Mouse (Mus musculus) spleen, adult 12 weeks (tissue): Measurements from ENCODE around the gene Adora1.
A peak's percentile ranks its signal among the peaks of the same experiment; 100 is the strongest.
"Not testable (repeated sequence)": the region's sequence is repeated elsewhere in the genome, so short reads cannot be mapped to it uniquely, and the experiment has no call there.

ENCODE experiments used
- DNase-seq: peaks from one replicate; pipeline ENCODE4 v3.0.0; 2022; ENCODE audit warnings: low spot score

Adora1 gene

GRCm38 (mm10) chr1:134235391-134235921, at the start of gene Adora1:
TSS of gene Adora1 (minus strand) at chr1:134235431.
- no peak for DNase-seq

DNA sequence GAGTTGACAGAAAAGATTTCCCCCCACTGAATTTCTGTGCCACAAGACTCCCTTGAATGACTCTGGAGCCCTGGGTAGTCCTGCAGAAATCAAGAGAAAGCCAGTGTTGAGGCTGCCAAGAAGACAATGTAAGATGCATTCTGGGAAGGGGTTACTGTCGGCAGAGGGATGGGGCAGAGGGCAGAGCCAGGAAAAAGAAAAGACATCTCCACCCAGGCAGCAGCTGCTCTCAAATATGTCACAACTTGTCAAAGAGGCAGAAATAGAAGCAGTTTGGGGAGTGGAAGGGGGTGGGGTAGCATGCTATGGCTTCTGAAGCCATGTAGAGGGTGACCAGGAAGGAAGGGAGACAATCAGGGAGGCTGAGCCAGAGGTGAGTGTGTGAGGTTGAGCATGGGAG, 47.9 kb upstream of the Adora1 start:
- DNase-seq: no peak

- no peak for DNase-seq
These were observed 47.1 kb upstream of the Adora1 start for GRCm38 (mm10) chr1:134282342-134282741.

DNA sequence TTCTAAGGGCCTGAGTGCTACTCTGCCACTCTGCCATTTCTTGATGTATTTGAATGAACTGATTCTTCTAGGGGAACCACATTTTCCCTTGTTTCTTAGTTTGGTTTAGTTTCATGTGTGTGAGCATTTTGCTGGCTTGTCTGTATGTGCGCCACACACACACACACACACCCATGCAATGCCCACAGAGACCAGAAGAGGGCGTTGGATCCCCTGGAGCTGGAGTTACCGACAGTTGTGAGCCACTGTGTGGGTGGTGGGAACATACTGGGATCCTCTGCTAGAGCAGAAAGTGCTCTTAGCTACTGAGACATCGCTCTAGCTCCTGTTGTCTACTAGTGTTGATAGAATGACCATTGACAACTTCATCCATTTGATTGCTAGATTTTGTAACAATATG, 46.3 kb upstream of the Adora1 start:
- DNase-seq: no peak

DNA sequence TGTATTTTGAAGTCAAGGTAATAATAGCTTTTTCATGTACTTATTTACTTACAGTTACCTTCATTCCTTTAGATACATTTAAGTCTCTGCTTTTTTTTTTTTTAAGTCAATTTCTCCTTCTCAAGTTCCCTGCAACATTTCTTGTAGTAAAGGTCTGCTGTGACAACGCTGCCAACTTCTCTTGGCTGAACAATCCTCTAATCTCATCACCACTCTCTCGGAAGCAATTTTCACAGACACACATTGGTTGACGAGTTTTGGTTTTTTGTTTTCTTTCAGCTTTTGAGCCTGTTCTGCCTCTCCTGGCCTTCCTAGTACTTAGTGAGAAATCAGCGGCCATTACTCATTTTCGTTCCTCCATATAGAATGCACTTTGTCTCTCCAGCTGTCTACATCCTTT, 44.9 kb upstream of the Adora1 start:
- no peak for DNase-seq

DNA sequence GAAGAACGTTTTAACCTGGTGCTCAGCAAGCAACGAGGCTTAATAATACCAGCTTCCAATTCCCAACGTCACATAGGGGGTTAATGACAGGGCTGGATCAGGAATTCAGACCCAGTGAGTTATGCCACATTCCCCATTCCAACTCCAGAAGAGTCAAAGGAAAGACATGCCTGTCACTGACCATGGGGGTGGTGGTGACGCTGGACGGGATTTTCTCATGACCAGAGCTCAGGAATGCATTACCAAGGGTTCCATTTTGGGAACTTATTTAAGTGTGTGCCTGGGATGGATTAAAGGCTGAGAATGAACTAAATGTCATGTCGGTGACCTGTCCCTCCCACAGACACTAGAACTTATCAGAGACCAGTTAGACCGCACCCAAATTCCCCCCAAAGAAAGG, 41.6 kb upstream of the Adora1 start:
- no peak for DNase-seq

DNA sequence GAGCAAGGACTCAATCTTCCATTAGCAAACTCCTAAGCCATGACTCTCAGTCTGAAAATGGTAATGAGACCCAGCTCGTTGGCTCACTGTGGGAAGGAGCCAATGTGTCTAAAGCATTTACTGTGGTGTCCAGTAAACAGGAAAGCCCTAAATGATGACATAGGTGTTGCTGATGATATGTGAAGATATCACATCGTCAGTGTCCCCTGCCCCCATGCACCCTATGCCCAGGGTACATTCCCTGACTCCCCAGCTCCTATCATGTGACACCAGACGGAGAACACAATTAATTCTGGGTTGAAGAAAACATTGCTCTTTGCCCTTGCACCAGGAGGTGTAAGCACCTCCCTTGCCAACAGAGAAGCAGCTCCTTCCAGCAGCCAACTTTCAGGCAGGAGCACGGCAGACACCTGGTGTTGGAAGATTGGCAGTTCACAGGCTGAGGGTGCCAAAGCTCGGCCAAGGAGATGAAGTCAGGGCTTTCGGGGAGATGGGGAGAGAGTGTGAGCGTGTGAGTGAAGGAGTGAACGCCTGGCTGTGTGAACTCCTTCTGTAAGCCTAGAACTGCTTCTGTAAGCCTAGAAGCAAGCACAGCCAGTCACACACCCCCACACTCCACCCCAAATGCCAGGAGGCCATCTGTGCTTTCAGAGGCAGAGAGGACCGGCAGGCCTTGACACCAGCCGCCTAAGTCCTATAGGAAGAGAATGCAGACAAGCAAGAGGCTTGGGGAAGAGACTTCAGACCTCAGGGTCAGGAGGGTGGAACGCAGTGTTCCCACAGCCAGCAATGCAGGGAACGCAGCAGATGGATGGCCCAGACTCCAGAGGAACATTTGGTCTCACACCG, 40.6 kb upstream of the Adora1 start:
- no peak for DNase-seq

GRCm38 (mm10) chr1:134274483-134274920, 39.3 kb upstream of the Adora1 start:
- no peak for DNase-seq

DNA sequence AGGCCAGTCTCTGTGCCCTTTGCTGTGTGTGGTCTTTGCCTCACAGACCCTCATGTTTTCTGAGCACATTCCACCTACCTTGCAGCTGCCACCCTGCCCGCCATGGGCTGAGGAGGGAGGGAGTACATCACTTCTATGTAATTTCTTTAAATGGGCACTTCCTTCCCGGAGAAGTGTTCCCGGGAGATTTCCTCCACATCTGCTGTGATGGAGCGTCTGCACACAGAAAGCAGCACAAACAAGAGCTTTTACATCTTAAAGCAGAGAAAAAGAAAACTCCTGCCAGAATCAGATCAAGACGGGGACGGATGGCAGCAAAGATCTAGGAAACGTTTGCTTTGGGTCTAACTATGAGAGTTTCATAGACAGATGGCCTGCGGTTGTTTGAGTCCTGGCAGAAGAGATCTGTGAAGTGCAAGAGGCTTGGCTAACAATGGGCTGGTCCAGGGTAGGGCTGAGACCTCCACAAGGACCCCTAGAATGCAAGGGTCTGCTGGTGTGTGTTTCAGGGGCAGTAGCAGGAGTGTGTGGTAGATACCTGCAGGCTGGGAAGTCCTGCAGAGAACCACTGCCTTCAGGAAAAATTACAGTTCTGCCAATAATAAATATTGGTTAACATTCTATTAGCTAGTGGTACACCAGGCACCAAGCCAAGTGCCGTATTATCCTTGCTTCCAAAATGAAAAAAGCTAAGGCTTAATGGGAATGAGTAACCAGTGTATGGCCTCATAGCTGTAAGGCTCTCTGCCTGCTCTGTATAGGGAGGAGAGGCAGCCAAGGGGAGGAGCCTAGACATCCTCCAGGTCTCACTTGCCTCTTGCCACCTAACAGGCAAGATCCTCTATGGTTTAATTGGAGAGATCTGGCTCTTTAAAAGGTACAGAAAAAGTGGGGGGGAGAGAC, 38.5 kb upstream of the Adora1 start:
- DNase-seq: no peak

GRCm38 (mm10) chr1:134272754-134273250, 37.6 kb upstream of the Adora1 start:
- no peak for DNase-seq

DNA sequence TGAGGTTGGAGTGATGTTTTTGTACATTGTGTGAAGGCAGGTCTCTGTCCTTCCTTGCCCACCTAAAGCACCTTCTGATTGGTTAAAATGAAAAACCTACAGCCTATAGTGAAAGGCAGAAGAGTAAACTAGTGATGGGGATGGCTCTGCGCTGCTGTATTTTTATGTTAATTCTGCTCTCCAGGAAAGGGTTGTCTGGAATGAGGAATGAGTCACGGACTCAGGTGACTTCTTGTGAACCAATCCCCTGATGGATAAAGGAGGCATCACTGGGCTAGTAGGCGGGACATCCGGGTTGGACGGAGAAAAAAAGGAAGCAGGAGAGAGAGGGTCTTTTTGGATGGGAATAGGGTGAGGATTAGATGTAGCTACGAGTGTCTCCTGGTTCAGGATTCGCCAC, 34.8 kb upstream of the Adora1 start:
- DNase-seq: no peak

GRCm38 (mm10) chr1:134265797-134266196, 30.6 kb upstream of the Adora1 start:
- no peak for DNase-seq

DNA sequence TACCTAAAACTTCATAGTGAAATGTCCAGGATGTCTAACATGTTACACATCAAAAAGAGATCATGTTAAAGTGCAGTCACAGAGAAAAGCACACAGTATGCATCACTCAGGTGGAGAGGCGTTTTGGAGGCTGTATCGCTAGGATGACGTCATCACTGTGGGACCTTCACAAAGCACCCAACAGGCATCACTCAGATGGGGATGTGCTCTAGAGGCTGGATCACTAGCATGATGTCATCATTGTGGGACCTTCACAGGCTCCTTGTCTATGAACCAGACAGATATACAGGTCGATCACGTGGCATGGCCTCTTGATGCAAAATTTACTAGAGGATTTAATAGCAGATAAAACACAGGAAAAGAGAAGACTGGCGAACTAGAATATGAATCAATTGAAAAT, 29.1 kb upstream of the Adora1 start:
- DNase-seq: no peak

GRCm38 (mm10) chr1:134249681-134250080, 14.4 kb upstream of the Adora1 start:
- not testable (repeated sequence) for DNase-seq

GRCm38 (mm10) chr1:134246590-134246989, 11.4 kb upstream of the Adora1 start:
- no peak for DNase-seq

DNA sequence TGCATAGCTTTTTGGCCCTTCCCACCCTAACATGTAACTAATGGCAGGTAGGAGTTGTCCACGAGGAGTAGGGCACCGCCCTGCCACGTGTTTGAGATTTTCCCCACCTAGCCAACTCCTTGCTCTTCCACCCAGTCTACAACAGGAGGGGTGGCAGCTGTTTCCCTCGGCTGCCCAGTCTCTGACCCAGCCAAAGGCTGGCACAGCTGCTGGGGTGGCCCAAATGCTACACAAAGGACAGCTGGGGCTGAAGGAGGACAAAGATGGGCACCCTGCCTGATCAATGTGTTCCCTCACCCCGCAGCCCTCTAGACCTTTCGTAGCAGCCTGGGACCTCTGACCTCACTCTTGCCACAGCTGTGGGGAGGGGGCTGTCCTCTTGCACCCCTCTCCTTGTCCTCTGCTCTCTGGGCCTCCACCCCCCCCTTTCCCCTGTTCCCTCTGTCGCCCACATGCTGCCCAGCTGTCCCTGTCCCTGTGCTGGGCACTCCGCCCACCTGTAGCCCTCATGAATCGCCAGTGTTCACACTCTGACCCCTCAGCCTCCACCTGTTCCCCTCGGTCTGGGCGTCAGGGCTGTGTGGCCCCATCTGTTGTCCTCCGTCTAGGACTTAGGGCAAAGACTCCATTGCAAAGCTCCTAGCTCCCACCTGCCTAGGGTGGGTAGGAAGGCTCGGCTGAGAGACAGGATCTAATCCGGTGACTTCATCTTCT, 9.9 kb upstream of the Adora1 start:
- no peak for DNase-seq

- DNase-seq: peak; percentile 38
These were observed 9.0 kb upstream of the Adora1 start for GRCm38 (mm10) chr1:134243948-134244914.

- no peak for DNase-seq
These were observed 8.3 kb upstream of the Adora1 start for GRCm38 (mm10) chr1:134243505-134243904.

GRCm38 (mm10) chr1:134242286-134242685, 7.1 kb upstream of the Adora1 start:
- DNase-seq: no peak

- no peak for DNase-seq
These were observed 6.1 kb upstream of the Adora1 start for GRCm38 (mm10) chr1:134241298-134241697.

- no peak for DNase-seq
These were observed 5.5 kb upstream of the Adora1 start for GRCm38 (mm10) chr1:134240701-134241100.
